Mouse (Mus musculus) naive thymus-derived CD4-positive, alpha-beta T cell, adult 2 months (primary cell): ENCODE measurements at regions not wholly inside any gene's neighbourhood (a gene's known extent, or its start where the extent isn't known, plus 50 kb on each side); places are given as distances from the start of the nearest gene placed in this dataset.
A peak's percentile ranks its signal among the peaks of the same experiment; 100 is the strongest.
"Not testable (repeated sequence)": the region's sequence is repeated elsewhere in the genome, so short reads cannot be mapped to it uniquely, and the experiment has no call there.

Source experiments
- DNase-seq: peaks from one replicate; pipeline ENCODE4 v3.0.0-alpha.2; 2011; ENCODE audit warnings: low read depth

DNA sequence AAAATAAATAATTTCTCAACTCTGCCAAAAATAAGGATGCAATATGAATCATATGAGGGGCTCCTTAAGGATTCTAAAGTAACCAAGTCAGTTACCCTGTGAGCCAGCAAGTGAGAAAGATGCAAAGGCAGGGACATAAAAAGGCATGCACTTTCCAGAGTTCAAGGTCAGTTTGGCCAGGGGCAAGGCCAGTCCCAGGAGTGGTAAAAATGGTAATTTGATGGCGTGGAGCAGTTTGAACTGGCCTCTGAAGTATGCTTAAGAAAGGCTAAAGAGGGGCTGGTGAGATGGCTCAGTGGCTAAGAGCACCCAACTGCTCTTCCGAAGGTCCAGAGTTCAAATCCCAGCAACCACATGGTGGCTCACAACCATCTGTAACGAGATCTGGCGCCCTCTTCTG is 68.8 kb downstream of the BC005561 start:
- DNase-seq: not testable (repeated sequence)

- DNase-seq: peak; percentile 26
These were observed 74.2 kb downstream of the BC005561 start for GRCm38 (mm10) chr5:104582368-104582767.

GRCm38 (mm10) chr5:104609177-104609576 is 101.0 kb downstream of the BC005561 start:
- no peak for DNase-seq
